Mouse (Mus musculus) kidney, postnatal 25 days (tissue): ENCODE measurements around the gene Cacna1c.
A peak's percentile ranks its signal among the peaks of the same experiment; 100 is the strongest.

Experiments
- DNase-seq, 2 experiments: peaks; one replicate each; pipeline ENCODE4 v3.0.0; 2021; ENCODE audit warnings: mixed read lengths in 2 of 2

Gene Cacna1c

DNA sequence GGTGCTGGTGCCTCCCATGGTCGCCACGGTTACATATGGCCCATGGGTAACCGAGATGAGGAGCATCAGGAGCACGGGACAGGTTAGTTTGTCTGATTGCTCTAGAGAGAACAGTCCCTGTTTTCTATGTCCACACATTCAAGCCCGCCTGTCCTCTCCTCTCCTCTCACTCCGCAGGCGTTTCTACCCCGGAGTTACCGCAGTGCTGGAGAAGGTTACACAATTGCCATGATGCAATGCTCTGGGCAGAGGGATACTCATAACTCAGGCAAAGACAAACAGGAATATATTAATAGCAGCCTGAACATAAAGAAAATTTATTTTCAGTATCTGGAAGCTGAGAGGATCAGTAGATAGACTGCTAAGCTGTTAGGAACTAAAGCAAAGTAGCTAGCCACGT lies 58.5 kb downstream of the Cacna1c start:
- no peak for DNase-seq

DNA sequence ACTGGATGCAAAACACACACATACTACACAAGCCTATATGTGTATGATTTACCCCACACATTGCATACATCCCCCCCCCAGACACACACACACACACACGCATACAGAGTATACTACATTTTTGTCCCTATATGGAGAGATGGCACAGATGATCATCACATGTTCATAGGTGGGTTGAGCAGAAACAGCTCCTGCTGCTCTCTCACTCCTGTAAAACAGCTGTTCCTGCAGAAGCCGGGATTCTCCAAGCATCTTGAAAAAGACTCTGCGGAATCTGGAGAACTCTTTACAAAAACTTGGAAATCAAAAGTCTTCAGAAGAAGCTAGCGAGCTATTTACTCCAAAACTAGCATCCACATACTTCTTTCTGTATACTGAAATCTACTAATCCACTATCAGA lies 63.4 kb downstream of the Cacna1c start:
- DNase-seq = no peak

- DNase-seq = no peak
Observed at GRCm38 (mm10) chr6:119132111-119132735, 64.0 kb downstream of the Cacna1c start.

DNA sequence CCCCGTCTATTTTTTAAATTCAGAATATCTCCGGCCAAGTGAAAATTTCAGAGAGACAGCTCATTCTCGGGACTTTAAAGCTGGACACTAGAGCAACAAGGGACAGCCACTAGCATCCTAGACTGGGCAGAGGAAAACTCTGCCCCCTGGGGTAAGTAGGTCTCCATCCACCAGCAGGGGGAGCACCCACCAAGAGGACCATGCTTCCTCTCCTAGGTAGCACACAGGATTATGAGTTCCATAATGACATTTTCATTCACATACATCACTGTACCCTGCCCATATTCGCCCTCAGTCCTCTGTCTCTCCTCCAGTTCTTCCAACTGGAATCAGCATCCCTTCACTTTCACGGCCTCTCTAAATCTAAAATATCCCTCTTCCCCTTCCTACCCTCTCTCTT lies 66.6 kb downstream of the Cacna1c start:
- DNase-seq = peak; percentile 56 to 78

DNA sequence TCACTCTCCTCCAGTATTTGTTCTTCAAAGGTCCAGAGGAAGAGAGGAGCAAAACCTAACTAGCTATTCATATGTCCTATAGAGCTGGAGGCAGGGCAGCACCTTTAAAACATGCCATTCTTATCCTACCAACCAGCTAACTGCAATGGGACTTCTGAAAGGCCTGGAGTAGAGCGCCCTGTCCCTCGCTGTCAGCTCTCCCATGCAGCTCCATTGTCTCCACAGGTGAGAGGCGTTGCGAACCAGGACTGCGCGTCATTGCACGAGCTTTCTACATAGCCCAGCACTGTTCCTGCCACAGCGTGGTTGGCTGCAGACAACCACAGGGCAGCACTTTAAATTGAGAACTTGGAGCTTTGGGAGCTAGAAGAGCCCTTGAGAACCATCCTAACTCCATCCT lies 67.7 kb downstream of the Cacna1c start:
- DNase-seq = no peak

DNA sequence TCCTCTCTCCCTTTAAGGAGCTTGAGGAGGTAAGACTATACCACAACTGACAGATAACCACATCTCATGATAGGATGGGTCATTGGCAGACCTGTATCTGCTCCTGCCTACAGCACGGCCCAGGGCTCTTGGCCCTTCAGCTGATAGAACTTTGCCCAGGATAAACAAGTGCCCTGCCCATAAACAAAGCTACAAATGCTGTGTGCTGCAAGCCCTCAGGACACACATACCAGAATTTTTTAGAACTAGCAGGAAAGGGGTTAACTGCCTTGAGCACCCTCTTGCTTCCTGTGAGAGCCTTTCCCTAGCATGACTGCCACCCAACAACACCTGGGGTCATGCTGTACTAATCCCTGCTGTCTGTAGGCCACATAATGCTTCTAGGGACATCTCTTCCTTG lies 68.1 kb downstream of the Cacna1c start:
- no peak for DNase-seq

DNA sequence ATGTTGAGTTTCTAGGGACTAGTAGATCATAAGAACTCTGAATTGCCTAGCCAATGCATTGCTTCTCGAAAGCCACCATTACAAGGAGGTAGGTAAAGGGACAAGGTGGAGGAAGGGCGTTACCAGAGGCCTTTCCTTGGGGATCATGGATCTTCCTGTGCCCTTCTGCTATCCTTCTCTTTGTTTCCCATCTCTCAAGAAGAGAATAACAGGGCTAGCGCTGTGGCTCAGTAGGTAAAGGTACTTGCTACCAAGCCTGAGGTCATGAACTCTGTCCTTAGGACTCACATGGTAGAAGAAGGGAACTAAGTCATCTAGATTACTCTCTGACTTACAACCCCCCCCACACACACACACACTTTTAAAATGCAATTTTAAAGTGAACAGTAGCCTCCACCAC lies 69.2 kb downstream of the Cacna1c start:
- no peak for DNase-seq

DNA sequence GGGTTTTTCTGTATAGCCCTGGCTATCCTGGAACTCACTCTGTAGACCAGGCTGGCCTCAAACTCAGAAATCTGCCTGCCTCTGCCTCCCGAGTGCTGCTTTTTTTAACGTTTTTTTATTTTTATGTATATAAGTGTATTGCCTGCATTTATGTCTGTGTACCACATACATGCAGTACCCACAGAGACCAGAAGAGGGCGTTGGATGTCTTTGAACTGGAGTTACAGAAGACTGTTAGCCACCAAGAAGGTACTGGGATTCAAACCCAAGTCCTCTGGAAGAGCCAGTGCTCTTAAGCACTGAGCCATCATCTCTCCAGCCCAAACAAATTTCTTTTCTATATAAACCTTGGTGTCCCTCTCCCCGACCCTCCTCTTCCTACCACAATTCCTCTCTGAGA lies 77.8 kb downstream of the Cacna1c start:
- no peak for DNase-seq

DNA sequence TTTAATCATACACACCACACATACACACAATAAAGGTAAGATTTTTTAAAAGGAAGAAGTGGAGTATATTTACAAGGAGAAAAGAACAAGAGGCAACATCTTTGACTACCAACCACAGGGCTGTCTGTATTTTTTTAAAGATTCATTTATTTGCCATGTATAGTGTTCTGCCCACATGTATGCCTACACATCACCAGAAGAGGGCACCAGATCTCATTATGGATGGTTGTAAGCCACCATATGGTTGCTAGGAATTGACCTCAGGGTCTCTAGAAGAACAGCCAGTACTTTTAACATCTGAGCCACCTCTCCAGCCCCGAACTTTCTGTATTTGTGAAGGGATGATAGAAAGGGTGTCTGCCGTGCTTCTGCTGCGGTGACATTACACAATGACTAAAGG lies 79.9 kb downstream of the Cacna1c start:
- no peak for DNase-seq

- DNase-seq = no peak
Observed at GRCm38 (mm10) chr6:119113362-119113761, 82.9 kb downstream of the Cacna1c start.

- no peak for DNase-seq
Observed at GRCm38 (mm10) chr6:119110369-119110768, 85.8 kb downstream of the Cacna1c start.

DNA sequence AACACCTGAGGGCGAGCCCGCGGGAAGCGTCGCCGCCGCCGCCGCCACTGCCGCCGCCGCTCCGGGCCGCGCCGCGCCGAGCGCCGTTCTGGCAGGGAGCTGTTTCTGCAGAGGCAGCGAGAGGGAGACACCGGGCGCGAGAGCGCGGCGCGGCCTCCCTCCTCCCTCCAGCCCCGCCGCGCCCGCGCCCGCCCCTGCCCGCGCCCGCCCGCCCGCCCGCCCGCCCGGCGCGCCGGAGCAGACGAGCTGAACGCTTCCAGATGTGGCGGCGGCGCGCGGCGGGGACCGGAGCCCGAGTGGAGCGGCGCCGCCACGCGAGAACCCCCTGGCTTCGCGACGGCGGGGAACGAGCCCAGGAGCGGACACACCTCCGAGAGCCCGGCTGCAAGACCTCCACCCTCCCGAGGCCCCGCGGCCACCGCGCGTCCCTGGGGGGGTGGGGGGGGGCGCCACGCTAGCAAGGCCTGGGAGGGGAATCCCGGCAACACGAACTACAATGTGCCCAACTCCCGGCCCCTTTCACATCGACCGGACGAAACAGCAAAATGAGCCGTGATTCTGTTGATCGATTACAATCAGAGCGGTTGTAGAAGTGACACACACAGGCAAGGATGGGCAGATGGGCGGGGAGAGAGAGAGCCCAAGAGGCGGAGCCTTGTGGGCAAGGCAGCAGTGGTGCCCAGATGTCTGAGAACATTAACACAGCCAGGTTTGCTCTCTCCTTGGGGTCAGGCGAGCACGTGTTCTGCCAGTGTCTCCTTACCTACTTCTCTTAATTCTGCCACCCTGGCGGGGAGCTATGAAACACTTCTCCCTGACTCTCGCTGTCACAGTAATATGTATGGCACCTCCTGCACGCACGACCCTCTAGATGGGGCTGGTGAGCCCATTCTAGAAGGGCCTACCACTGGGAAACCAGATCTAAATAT lies 87.5 kb downstream of the Cacna1c start:
- peak; percentile 51 to 71 for DNase-seq

GRCm38 (mm10) chr6:119107856-119108465 lies 88.3 kb downstream of the Cacna1c start:
- DNase-seq = peak in 1 of 2 experiments; percentile 13

DNA sequence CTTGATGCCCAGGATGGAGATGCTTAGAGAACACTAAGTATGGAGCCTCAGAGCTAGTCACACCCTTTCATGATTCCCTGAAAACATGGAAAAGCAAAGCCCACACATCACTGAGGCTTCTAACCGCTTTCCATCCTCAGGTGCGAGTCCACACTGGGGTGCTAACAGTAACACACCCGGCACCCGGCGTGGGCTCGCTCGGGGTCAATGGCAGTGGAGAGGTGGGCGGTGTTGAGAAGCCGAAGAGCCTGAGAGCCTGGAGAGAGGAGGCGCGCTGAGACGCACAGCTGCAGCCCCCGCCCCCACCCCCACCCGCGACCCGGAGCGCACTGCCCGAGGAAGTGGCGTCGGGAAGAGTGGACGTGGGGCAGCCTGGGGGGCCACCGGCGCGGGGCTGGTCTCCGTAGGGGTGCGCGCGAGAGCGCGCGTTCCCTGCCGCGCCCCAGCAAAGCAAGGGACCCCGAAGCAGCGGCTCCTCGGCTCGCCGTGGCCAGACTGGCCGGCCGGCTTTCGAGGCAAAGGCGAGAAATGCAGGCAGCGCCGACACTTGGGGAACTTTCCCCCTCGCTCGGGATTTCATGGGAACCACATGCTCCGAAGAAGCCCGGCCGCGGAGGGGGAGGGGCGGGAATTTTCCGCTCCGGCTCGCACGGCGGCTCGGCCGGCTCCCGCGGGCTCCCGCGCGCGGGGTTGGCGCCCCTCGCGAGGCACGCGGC lies 88.9 kb downstream of the Cacna1c start:
- peak; percentile 44 to 52 for DNase-seq

DNA sequence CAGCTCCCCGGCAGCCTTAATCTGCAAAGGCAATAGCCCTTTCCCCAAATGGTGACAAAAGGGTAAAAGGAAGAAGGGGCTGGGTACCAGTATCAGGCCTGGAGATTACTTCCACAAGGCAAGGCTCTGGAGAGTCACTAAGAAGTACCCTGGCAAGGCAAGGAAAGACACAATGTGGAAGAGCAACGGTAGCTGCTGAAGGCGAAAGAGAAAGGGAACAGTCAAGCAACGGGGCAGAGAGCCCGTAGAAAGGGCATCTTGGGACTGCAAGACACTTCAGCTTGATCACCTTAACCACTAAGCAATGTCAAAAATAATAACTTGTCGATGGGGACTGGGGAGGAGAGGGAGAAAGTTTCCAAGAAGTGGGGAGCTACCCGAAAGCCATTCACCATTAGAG lies 89.5 kb downstream of the Cacna1c start:
- DNase-seq = no peak

GRCm38 (mm10) chr6:119105651-119106595 lies 90.3 kb downstream of the Cacna1c start:
- no peak for DNase-seq

DNA sequence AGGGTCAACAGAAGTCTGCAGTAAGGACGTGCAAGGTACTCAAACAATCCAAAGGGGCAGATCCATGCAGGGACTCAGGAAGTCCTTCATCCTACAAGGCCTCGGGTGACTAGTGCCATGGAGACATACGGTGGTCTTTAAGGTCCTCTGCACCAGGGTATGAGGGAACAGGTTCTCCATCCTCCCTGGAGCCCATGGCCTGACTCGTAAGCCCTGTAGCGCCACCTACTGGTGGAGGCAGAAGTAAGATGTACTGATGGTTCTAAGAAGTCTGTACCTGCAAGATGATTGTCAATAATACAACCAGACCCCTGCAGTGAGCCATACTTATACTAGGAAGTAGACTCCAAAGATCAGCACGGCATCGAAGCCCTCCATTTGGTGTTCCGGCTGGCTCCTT lies 92.0 kb downstream of the Cacna1c start:
- DNase-seq = peak; percentile 73 to 85

GRCm38 (mm10) chr6:119102936-119103335 lies 93.3 kb downstream of the Cacna1c start:
- no peak for DNase-seq

DNA sequence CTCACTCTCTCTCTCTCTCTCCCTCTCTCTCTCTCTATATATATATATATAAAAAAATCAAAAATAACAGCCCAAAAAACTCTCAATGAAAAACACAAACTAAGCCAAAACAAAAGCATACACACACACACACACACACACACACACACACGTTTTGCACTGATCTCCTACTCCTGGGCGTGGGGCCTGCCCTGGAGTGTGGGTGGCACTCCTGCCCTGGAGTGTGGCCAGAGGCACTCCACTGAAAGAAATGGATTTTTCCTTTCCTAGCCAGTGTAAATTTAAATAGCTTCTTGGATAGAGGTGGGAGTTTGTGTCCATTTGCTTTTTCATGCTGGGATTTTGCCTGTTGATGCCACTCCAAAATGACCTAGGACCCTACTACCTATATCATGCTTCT lies 96.9 kb downstream of the Cacna1c start:
- DNase-seq = no peak

DNA sequence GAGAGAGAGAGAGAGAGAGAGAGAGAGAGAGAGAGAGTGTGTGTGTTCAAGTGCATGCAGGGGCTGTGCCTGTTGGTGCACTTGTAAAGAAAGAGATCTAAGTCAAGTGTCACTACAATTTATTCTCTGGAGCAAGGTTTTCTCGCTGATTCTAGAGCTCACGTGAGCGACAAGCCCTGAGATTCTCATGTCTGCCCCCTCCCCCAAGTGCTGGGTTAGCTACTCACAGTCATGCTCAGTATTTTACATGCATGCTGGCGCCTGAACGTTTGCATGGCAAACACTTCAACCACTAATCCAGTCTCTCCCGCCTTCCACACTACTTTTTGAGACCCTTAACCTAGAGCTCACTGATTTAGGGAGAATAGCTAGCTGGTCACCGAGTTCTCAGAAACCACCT lies 99.7 kb downstream of the Cacna1c start:
- DNase-seq = no peak

GRCm38 (mm10) chr6:119095081-119095480 lies 101.1 kb downstream of the Cacna1c start:
- no peak for DNase-seq

DNA sequence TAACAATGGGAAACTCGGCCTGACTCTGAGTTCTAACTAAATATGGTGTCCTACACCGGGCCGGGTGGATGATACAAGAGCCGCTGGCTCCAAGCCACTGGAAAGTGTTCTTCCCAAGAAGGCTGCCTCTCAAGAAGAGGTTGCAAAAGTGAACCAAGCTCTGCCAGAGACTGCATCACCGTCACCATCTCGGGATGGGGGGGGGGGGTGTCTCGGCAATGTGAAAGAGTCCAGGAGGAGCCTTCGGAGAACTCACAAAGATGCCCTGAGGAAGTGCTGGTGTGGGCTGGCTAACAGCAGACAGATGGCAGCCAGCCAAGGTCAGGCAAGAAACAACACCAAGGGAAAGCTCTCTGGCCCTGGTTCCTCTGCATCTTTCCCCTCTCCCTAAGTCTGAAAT lies 107.0 kb downstream of the Cacna1c start:
- peak; percentile 61 to 65 for DNase-seq
